Mouse (Mus musculus) embryonic fibroblast, embryonic 13.5 days (primary cell): ENCODE measurements around the gene Mtmr12.

Experiments
- CTCF ChIP-seq: IDR thresholded peaks from 2 replicates; pipeline ENCODE4 v1.5.1; 2011; ENCODE audit warnings: mild to moderate bottlenecking, control low read depth, low read length, moderate library complexity, borderline replicate concordance; ENCODE audit not compliant: insufficient read depth
- POLR2A ChIP-seq: IDR thresholded peaks from 2 replicates; pipeline ENCODE4 v1.6.1; 2011; ENCODE audit warnings: low read depth, mild to moderate bottlenecking, control low read depth, low read length, moderate library complexity

GRCm38 (mm10) chr15:12215415-12215718, 10.5 kb downstream of the Mtmr12 start:
- TF ChIP-seq CTCF (no peak), POLR2A (no peak)
